Mouse (Mus musculus) heart, adult 2 months (tissue): ENCODE measurements at regions not wholly inside any gene's neighbourhood (a gene's known extent, or its start where the extent isn't known, plus 50 kb on each side); places are given as distances from the start of the nearest gene placed in this dataset.

ENCODE experiments used
- DNase-seq, 2 experiments: peaks; one replicate each; pipeline ENCODE4 v3.0.0; 2021
- H3K27ac ChIP-seq: fragments of 200-600 bp; 2 replicates; pipeline ENCODE4 v1.8.1; 2022
- H3K27me3 ChIP-seq: fragments of 200-500 bp; 2 replicates; pipeline ENCODE4 v1.6.1; 2012; ENCODE audit warnings: mild to moderate bottlenecking, low read length, inconsistent platforms, mixed read lengths; ENCODE audit not compliant: control insufficient read depth, insufficient read depth
- H3K36me3 ChIP-seq: fragments of 200-500 bp; 2 replicates; pipeline ENCODE4 v1.6.1; 2012; ENCODE audit warnings: low read length, inconsistent platforms; ENCODE audit not compliant: control insufficient read depth, insufficient read depth
- H3K4me1 ChIP-seq: fragments of 200-500 bp; 2 replicates; pipeline ENCODE4 v1.6.1; 2011; ENCODE audit warnings: low read length; ENCODE audit not compliant: control insufficient read depth, insufficient read depth
- H3K4me3 ChIP-seq: fragments of 200-600 bp; 2 replicates; pipeline ENCODE4 v1.8.1; 2022
- H3K79me2 ChIP-seq: fragments of 200-500 bp; replicated peaks from 2 replicates; pipeline ENCODE4 v1.6.1; 2012; ENCODE audit warnings: mild to moderate bottlenecking, inconsistent platforms, low read length, moderate library complexity, mixed read lengths; ENCODE audit not compliant: control insufficient read depth, insufficient read depth
- H3K9ac ChIP-seq: fragments of 200-500 bp; 2 replicates; pipeline ENCODE4 v1.6.1; 2012; ENCODE audit warnings: low read depth, mild to moderate bottlenecking, control low read depth, inconsistent platforms, low read length, mixed read lengths
- CTCF ChIP-seq: fragments of 200-600 bp; IDR thresholded peaks from 2 replicates; pipeline ENCODE4 v1.8.1; 2022; ENCODE audit warnings: antibody characterized with exemption, mild to moderate bottlenecking, moderate library complexity
- EP300 ChIP-seq: fragments of 200-500 bp; IDR thresholded peaks from 2 replicates; pipeline ENCODE4 v1.6.1; 2011; ENCODE audit warnings: low read depth, low read length, control low read depth; ENCODE audit not compliant: insufficient read depth
- POLR2A ChIP-seq: fragments of 200-500 bp; IDR thresholded peaks from 2 replicates; pipeline ENCODE4 v1.6.1; 2011; ENCODE audit warnings: mild to moderate bottlenecking, low read depth, low read length, control low read depth; ENCODE audit not compliant: insufficient read depth
- WGBS: fragments of 180-500 bp; shearing (Covaris S2); methylation state at CpG from one replicate; pipeline ENCODE4 v1.1.7; 2018; 5-methylcytosine and 5-hydroxymethylcytosine counted together
- intact Hi-C: fragments of 180-260 bp; cut with DNase I; formaldehyde crosslinking; loops from one replicate; pipeline ENCODE4 v1.15.1; 2025

GRCm38 (mm10) chr4:94367174-94367573, 189.2 kb upstream of the Gm10306 start:
- intact Hi-C loops: no loop called here
- 72% methylated on average over 3 of the region's 3 CpGs for WGBS
- no peak for TF ChIP-seq EP300
- no peak for TF ChIP-seq CTCF
- TF ChIP-seq POLR2A: no peak
- Histone ChIP-seq H3K4me3 (no peak overlapping the region), H3K27me3 (no peaks in the 10 kb centered on the region), H3K27ac (no peak overlapping the region), H3K36me3 (no peaks in the 10 kb centered on the region), H3K79me2 (no peaks in the 10 kb centered on the region), H3K4me1 (no peaks in the 10 kb centered on the region), H3K9ac (no peak overlapping the region)
- DNase-seq: no peak

DNA sequence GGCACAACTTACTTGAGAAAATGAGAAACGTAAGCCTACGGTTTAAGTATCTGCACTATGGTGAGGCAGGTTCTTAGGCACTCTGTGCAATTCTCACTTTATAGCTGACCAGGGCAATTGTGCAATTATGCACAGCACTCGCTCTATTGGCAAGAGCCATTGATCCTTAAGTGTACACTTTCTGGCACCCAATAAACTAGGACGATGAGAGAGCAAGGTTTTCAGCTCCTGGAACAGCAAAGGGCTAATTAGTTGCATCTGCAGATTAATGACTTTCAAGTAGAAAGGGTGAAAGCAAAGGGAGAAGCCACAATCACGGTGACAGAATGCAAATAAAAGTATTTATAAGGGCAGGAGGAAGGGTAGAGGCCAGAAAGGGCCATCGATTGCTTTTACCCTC, 185.4 kb upstream of the Gm10306 start:
- no peak for DNase-seq

DNA sequence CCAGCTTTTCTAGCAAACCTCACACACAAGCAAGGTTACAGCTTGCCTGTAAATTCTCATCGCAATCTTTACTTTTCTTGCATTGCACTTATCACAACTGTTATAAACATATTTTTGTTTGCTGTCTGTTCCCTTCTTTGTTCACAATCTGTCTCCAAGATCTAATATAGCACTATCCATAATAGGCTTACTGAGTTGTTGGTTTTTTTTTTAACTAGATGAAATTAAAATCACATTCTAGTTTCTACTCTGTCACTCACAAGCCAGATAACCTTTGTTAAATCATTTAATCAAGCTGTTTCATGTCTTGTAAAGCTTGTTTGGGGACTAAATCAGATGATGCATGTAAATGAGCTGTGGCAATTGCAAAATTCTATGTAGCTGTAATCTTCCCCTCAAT, 180.1 kb upstream of the Gm10306 start:
- Histone ChIP-seq H3K4me3 (no peak overlapping the region), H3K79me2 (no peaks in the 10 kb centered on the region), H3K27me3 (no peaks in the 10 kb centered on the region), H3K27ac (no peak overlapping the region), H3K4me1 (no peaks in the 10 kb centered on the region), H3K9ac (no peak overlapping the region), H3K36me3 (no peaks in the 10 kb centered on the region)
- WGBS: 74% methylated on average over 1 of the region's 1 CpGs
- TF ChIP-seq CTCF (no peak), EP300 (no peak), POLR2A (no peak)
- intact Hi-C loops: no loop called here
- DNase-seq: no peak

More for the DNA sequence above, 185.4 kb upstream of the Gm10306 start:
- 74% methylated on average over 6 of the region's 6 CpGs for WGBS
- intact Hi-C loops: no loop called here
- H3K27ac ChIP-seq: no peak overlapping the region
- no peak overlapping the region for H3K4me3 ChIP-seq
- no peaks in the 10 kb centered on the region for H3K4me1 ChIP-seq
- H3K27me3 ChIP-seq: no peaks in the 10 kb centered on the region
- no peaks in the 10 kb centered on the region for H3K79me2 ChIP-seq
- no peak overlapping the region for H3K9ac ChIP-seq
- no peak for TF ChIP-seq POLR2A
- H3K36me3 ChIP-seq: no peaks in the 10 kb centered on the region

DNA sequence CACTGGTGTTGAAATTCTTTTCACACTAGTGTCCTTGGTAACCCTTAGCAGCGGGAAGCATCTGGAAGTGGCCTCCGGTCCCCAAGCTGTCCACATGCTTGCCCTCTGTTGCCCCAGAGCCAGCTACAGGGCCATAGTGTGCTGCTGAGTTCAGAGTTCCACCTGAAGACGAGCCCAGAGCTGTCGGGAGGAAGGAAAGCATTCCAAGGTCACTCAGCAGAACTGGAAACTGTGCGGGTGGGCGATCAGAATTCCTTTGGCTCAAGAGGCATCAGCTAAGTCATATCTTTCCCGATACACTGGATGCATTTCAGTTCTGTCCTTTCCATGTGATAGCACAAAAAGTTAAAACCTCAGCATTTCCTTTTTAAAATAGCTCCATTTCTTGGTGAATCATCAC, 170.6 kb upstream of the Gm10306 start:
- intact Hi-C loops: no loop called here
- Histone ChIP-seq H3K27me3 (no peaks in the 10 kb centered on the region), H3K4me1 (no peaks in the 10 kb centered on the region), H3K27ac (no peak overlapping the region), H3K79me2 (no peaks in the 10 kb centered on the region), H3K4me3 (no peak overlapping the region), H3K9ac (no peak overlapping the region), H3K36me3 (no peaks in the 10 kb centered on the region)
- 38% methylated on average over 7 of the region's 7 CpGs for WGBS
- TF ChIP-seq POLR2A: no peak
- no peak for TF ChIP-seq EP300
- no peak for TF ChIP-seq CTCF
- no peak for DNase-seq

- H3K9ac ChIP-seq: no peak overlapping the region
- H3K4me1 ChIP-seq: no peaks in the 10 kb centered on the region
- no peak overlapping the region for H3K27ac ChIP-seq
- intact Hi-C loops: no loop called here
- H3K79me2 ChIP-seq: no peaks in the 10 kb centered on the region
- H3K27me3 ChIP-seq: no peaks in the 10 kb centered on the region
- WGBS: 43% methylated on average over 2 of the region's 2 CpGs
- H3K36me3 ChIP-seq: no peaks in the 10 kb centered on the region
- H3K4me3 ChIP-seq: no peak overlapping the region
- DNase-seq: no peak
- TF ChIP-seq POLR2A: no peak
These were observed 168.0 kb upstream of the Gm10306 start for GRCm38 (mm10) chr4:94388317-94388716.

- Histone ChIP-seq H3K79me2 (no peaks in the 10 kb centered on the region), H3K4me1 (no peaks in the 10 kb centered on the region), H3K27ac (no peak overlapping the region), H3K9ac (no peak overlapping the region), H3K27me3 (no peaks in the 10 kb centered on the region), H3K4me3 (no peak overlapping the region), H3K36me3 (no peaks in the 10 kb centered on the region)
- TF ChIP-seq EP300 (no peak), POLR2A (no peak), CTCF (no peak)
- intact Hi-C loops: no loop called here
- no peak for DNase-seq
- WGBS: 57% methylated on average over 2 of the region's 2 CpGs
These were observed 161.9 kb upstream of the Gm10306 start for GRCm38 (mm10) chr4:94394462-94394861.
